Mouse (Mus musculus) megakaryocyte, adult 5-6 weeks (primary cell): ENCODE results near the gene Mpnd. TPM values are rescaled to one million over a fixed set of nuclear protein-coding genes. Genes with fewer than 3 reads are reported as not detected.

ENCODE experiments used
- ATAC-seq: 2 replicates; pipeline ENCODE4 v1.8.0; 2016; ENCODE audit warnings: mild to moderate bottlenecking, inconsistent platforms; ENCODE audit not compliant: poor library complexity, severe bottlenecking
- total RNA-seq, 2 experiments: library from RNA; stranded (forward) in 1 of 2; stranded (reverse) in 1 of 2; fragments of 153-499, 151-499 nt in 1 of 2; fragments of 221-1000, 200-1000 nt in 1 of 2; gene quantifications; 2 replicates each; pipeline versions ENCODE4 v1.2.3 to v1.2.4; 2015 to 2017

Mpnd gene
- total RNA-seq, 2 experiments from 2014 or later = 23.2 to 95.5 TPM

GRCm38 (mm10) chr17:55977301-55977700, 28.2 kb upstream of the Mpnd start:
- ATAC-seq = no peak

GRCm38 (mm10) chr17:55986030-55986961, 19.2 kb upstream of the Mpnd start, which contains the start of gene Fsd1:
Gene Fsd1 (plus strand): TSS chr17:55986509.
- no peak for ATAC-seq

- no peak for ATAC-seq
These were observed 15.1 kb upstream of the Mpnd start for GRCm38 (mm10) chr17:55990278-55990898.

- ATAC-seq = no peak
These were observed 9.5 kb upstream of the Mpnd start for GRCm38 (mm10) chr17:55996007-55996406.

GRCm38 (mm10) chr17:55999794-56000499, 5.6 kb upstream of the Mpnd start:
- no peak for ATAC-seq

GRCm38 (mm10) chr17:56003000-56003399, 2.5 kb upstream of the Mpnd start:
- peak; percentile 73 for ATAC-seq

GRCm38 (mm10) chr17:56006956-56007355, 1.4 kb downstream of the Mpnd start:
- no peak for ATAC-seq

- ATAC-seq = no peak
These were observed 2.2 kb downstream of the Mpnd start for GRCm38 (mm10) chr17:56007444-56008355.

GRCm38 (mm10) chr17:56008356-56009087, 3.0 kb downstream of the Mpnd start:
- peak; percentile 82 for ATAC-seq

GRCm38 (mm10) chr17:56009088-56009961, 3.8 kb downstream of the Mpnd start:
- peak; percentile 86 for ATAC-seq

GRCm38 (mm10) chr17:56009962-56010240, 4.4 kb downstream of the Mpnd start:
- no peak for ATAC-seq

- no peak for ATAC-seq
These were observed 4.7 kb downstream of the Mpnd start for GRCm38 (mm10) chr17:56010255-56010654.

GRCm38 (mm10) chr17:56010681-56011080, 5.2 kb downstream of the Mpnd start:
- peak; percentile 48 for ATAC-seq

GRCm38 (mm10) chr17:56011441-56011840, 5.9 kb downstream of the Mpnd start:
- no peak for ATAC-seq

GRCm38 (mm10) chr17:56015293-56015692, 9.8 kb downstream of the Mpnd start:
- no peak for ATAC-seq

- ATAC-seq = no peak
These were observed 10.9 kb downstream of the Mpnd start for GRCm38 (mm10) chr17:56016382-56016781.

GRCm38 (mm10) chr17:56016793-56017785, 11.6 kb downstream of the Mpnd start:
- no peak for ATAC-seq

GRCm38 (mm10) chr17:56017848-56018247, 12.3 kb downstream of the Mpnd start:
- no peak for ATAC-seq
